Mouse (Mus musculus): ENCODE data around the gene Vps13d. TPM values are rescaled to one million over a fixed set of nuclear protein-coding genes. Genes with fewer than 3 reads are reported as not detected.
A peak's percentile ranks its signal among the peaks of the same experiment; 100 is the strongest.

The Vps13d gene
- total and polyA plus RNA-seq, 2 experiments from 2014 or later, result 7.8 to 35.3 TPM

DNA sequence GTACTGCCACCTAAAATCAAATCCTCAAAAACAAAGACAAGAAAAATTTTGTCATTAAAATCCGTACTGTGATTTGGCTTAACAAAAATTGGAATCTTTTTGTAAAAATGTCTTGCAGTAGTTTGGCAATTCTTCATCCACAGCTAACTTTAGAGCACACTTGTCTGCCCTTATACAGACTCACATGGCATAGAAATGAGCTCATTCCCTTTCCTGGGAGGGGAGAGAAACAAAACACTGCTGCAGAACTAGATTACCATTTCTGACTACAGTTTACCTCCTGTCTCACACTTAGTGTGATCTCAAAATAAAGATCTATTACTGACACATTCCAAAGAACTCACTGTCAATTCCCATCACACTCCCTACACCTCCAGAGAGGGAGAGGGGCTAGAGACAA is 58.1 kb downstream of the Vps13d start:
- H3K27me3 ChIP-seq (ENCODE audit: insufficient read depth, low read length), result no peaks in the 10 kb centered on the region
- no peaks in the 10 kb centered on the region for H3K4me1 ChIP-seq (ENCODE audit: insufficient read depth, low read length)
- H3K36me3 ChIP-seq (ENCODE audit: insufficient read depth, low read length), result peaks cover 67% of the 10 kb centered on the region
- 100% methylated on average over 1 of the region's 1 CpGs for WGBS
- no peaks in the 10 kb centered on the region for H3K9me3 ChIP-seq (ENCODE audit: low read length)
- no peak overlapping the region for H3K4me2 ChIP-seq (ENCODE audit: low read depth, low read length)
- no peak overlapping the region for H3K27ac ChIP-seq
- no peak for TF ChIP-seq CTCF (IDR thresholded peaks at IDR 0.05; ENCODE audit: low read depth)
- no peak for DNase-seq (ENCODE audit: low spot score)
- no peak overlapping the region for H3K4me3 ChIP-seq (ENCODE audit: low read length)
- H3K9ac ChIP-seq (replicated peaks; ENCODE audit: low read length), result no peak overlapping the region
- no peak for ATAC-seq

DNA sequence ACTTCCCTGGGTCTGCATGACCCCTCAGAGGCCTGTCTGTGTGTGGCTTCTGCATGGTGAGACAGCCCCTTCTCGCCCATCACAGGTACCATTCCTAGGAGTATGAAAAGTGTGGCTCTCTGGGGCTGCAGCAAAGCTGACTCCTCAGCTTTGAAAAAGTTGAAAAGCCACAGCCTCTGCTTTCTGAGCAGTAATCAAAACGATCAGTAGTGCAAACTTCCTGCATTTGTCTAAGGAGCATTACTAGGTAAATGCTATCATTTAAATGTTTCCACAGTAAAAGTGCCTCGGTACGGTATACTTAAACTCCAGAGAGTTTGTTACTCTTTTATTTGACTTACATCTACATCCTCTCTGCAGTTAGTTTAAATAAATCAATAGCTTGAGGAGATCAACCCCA is 59.3 kb downstream of the Vps13d start:
- 95% methylated on average over 4 of the region's 4 CpGs for WGBS
- H3K9me3 ChIP-seq (ENCODE audit: low read length), result no peaks in the 10 kb centered on the region
- ATAC-seq (no peak), DNase-seq (ENCODE audit: low spot score) (no peak)
- no peak overlapping the region for H3K27ac ChIP-seq
- H3K4me2 ChIP-seq (ENCODE audit: low read depth, low read length), result no peak overlapping the region
- no peak overlapping the region for H3K4me3 ChIP-seq (ENCODE audit: low read length)
- H3K4me1 ChIP-seq (ENCODE audit: insufficient read depth, low read length), result no peaks in the 10 kb centered on the region
- H3K9ac ChIP-seq (replicated peaks; ENCODE audit: low read length), result no peak overlapping the region
- H3K27me3 ChIP-seq (ENCODE audit: insufficient read depth, low read length), result no peaks in the 10 kb centered on the region
- H3K36me3 ChIP-seq (ENCODE audit: insufficient read depth, low read length), result peaks cover 65% of the 10 kb centered on the region
- TF ChIP-seq CTCF (IDR thresholded peaks at IDR 0.05; ENCODE audit: low read depth), result no peak

DNA sequence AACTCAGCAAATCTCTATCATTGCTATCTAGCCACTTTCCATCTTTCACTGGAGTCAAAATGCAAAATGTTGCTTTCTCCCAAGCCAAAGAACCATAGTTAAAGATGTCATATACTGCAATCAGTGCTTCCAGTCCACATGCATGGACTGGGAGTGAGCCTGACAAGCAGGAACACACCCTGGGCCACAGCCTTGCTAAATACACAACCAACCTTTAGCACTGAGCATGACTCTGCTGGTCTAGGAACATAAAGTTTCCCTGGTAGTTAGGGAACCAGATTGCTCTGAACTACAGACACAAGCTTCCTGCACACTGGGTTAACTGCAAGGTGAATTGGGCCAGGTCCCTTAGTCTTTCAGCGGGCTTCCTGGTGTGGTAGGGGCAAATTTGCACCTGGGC is 64.0 kb downstream of the Vps13d start:
- no peaks in the 10 kb centered on the region for H3K27me3 ChIP-seq (ENCODE audit: insufficient read depth, low read length)
- no peak overlapping the region for H3K9ac ChIP-seq (replicated peaks; ENCODE audit: low read length)
- H3K9me3 ChIP-seq (ENCODE audit: low read length), result no peaks in the 10 kb centered on the region
- no peak overlapping the region for H3K4me3 ChIP-seq (ENCODE audit: low read length)
- ATAC-seq (no peak), DNase-seq (ENCODE audit: low spot score) (no peak)
- WGBS, result 91% methylated on average over 1 of the region's 1 CpGs
- no peak for TF ChIP-seq CTCF (IDR thresholded peaks at IDR 0.05; ENCODE audit: low read depth)
- no peak overlapping the region for H3K4me2 ChIP-seq (ENCODE audit: low read depth, low read length)
- H3K36me3 ChIP-seq (ENCODE audit: insufficient read depth, low read length), result peaks cover 59% of the 10 kb centered on the region
- no peak overlapping the region for H3K27ac ChIP-seq
- no peaks in the 10 kb centered on the region for H3K4me1 ChIP-seq (ENCODE audit: insufficient read depth, low read length)

- DNase-seq (ENCODE audit: low spot score) (peak; percentile 53), ATAC-seq (no peak)
- Histone ChIP-seq H3K27ac (no peak overlapping the region), H3K36me3 (ENCODE audit: insufficient read depth, low read length) (peaks cover 61% of the 10 kb centered on the region), H3K9me3 (ENCODE audit: low read length) (no peaks in the 10 kb centered on the region), H3K9ac (replicated peaks; ENCODE audit: low read length) (no peak overlapping the region), H3K4me3 (ENCODE audit: low read length) (no peak overlapping the region), H3K4me1 (ENCODE audit: insufficient read depth, low read length) (no peaks in the 10 kb centered on the region), H3K27me3 (ENCODE audit: insufficient read depth, low read length) (no peaks in the 10 kb centered on the region), H3K4me2 (ENCODE audit: low read depth, low read length) (no peak overlapping the region)
- no peak for TF ChIP-seq CTCF (IDR thresholded peaks at IDR 0.05; ENCODE audit: low read depth)
Measured at GRCm38 (mm10) chr4:145129956-145130548, 64.8 kb downstream of the Vps13d start.

DNA sequence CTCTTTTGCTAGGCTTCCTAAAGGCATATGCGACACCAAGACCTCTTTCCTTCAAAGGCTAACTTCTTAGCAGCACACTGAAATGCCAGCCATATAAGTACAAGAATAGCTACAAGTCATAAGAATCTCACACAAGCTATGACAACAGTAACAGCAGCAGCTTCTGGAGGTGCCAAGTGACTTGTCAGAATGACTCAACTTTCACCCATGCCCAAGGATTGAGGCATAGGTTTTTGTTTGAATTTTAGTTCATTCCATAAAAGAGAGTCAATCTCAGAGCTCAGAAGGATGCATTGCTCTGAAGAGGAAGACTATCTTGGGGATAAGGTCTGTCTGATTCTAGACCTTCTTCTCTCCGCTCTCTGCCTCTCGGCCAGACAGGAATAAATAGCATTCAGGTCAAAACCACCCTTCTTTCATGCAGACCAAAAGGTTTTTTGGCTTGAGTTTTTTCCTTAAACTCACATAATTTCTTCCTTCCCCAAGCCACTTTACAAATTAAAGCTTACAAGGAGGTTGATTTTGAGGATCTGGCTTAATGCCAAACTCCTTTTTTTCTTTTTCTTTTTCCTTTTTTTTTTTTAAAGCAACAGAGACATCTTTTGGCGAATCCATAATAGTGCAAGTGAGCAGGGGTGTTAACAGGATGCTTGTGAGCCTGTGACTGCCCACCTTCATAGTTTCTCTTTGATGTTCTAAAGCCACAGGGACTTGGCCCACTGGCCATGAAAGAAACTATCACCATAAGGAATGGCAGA is 69.2 kb downstream of the Vps13d start:
- 69% methylated on average over 4 of the region's 4 CpGs for WGBS
- Histone ChIP-seq H3K4me1 (ENCODE audit: insufficient read depth, low read length) (no peaks in the 10 kb centered on the region), H3K4me2 (ENCODE audit: low read depth, low read length) (no peak overlapping the region), H3K27me3 (ENCODE audit: insufficient read depth, low read length) (no peaks in the 10 kb centered on the region), H3K27ac (no peak overlapping the region), H3K36me3 (ENCODE audit: insufficient read depth, low read length) (peaks cover 68% of the 10 kb centered on the region), H3K9me3 (ENCODE audit: low read length) (no peaks in the 10 kb centered on the region), H3K9ac (replicated peaks; ENCODE audit: low read length) (no peak overlapping the region), H3K4me3 (ENCODE audit: low read length) (no peak overlapping the region)
- ATAC-seq (no peak), DNase-seq (ENCODE audit: low spot score) (peak; percentile 49)
- no peak for TF ChIP-seq CTCF (IDR thresholded peaks at IDR 0.05; ENCODE audit: low read depth)

DNA sequence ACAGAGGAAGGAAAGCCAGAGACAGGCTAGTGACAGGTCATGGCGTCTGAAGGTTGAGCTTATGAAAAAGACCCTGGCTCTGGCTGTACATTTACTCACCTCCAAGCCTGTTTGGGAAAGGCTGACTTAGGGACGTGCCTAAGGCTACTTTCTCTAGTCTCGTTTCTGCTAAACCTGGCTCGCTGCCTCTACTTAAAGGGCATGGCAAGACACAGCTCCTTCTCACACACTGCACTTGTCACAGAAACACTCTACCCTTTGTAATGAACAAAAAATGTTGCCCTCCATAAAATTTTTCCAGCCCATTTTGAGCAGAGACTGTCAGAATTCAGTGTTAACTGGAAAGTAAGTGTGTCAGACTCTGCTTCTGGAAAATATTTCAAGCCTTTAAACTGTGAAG is 70.4 kb downstream of the Vps13d start:
- Histone ChIP-seq H3K4me2 (ENCODE audit: low read depth, low read length) (no peak overlapping the region), H3K9me3 (ENCODE audit: low read length) (no peaks in the 10 kb centered on the region), H3K27ac (no peak overlapping the region), H3K4me1 (ENCODE audit: insufficient read depth, low read length) (no peaks in the 10 kb centered on the region), H3K4me3 (ENCODE audit: low read length) (no peak overlapping the region), H3K27me3 (ENCODE audit: insufficient read depth, low read length) (no peaks in the 10 kb centered on the region), H3K9ac (replicated peaks; ENCODE audit: low read length) (no peak overlapping the region), H3K36me3 (ENCODE audit: insufficient read depth, low read length) (peaks cover 71% of the 10 kb centered on the region)
- DNase-seq (ENCODE audit: low spot score) (no peak), ATAC-seq (no peak)
- no peak for TF ChIP-seq CTCF (IDR thresholded peaks at IDR 0.05; ENCODE audit: low read depth)
- 73% methylated on average over 4 of the region's 4 CpGs for WGBS

- no peak for ATAC-seq
- no peak for DNase-seq (ENCODE audit: low spot score)
- no peaks in the 10 kb centered on the region for H3K9me3 ChIP-seq (ENCODE audit: low read length)
- TF ChIP-seq CTCF (IDR thresholded peaks at IDR 0.05; ENCODE audit: low read depth), result no peak
- H3K9ac ChIP-seq (replicated peaks; ENCODE audit: low read length), result no peak overlapping the region
- no peak overlapping the region for H3K27ac ChIP-seq
- H3K4me2 ChIP-seq (ENCODE audit: low read depth, low read length), result no peak overlapping the region
- H3K36me3 ChIP-seq (ENCODE audit: insufficient read depth, low read length), result peaks cover 61% of the 10 kb centered on the region
- WGBS, result 34% methylated on average over 4 of the region's 4 CpGs
- no peaks in the 10 kb centered on the region for H3K27me3 ChIP-seq (ENCODE audit: insufficient read depth, low read length)
- no peak overlapping the region for H3K4me3 ChIP-seq (ENCODE audit: low read length)
- no peaks in the 10 kb centered on the region for H3K4me1 ChIP-seq (ENCODE audit: insufficient read depth, low read length)
Measured at GRCm38 (mm10) chr4:145111641-145112040, 83.2 kb downstream of the Vps13d start.

All from hindbrain, postnatal 0 days (tissue).